Comparison of ENCODE assay signal across 13 mouse cellular contexts in genomic region chr1:64106127-64106526, GRCm38 (mm10). TPM values are rescaled to one million over a fixed set of nuclear protein-coding genes. Genes with fewer than 3 reads are reported as not detected.
A peak's percentile ranks its signal among the peaks of the same experiment; 100 is the strongest.
DNase-seq lines count a peak whose midpoint lies in the region; ATAC-seq and TF ChIP-seq lines count a peak whose summit lies in the region.
"Had no signal": no experiment of that assay in that cellular context is flagged by ENCODE, and none has a peak within 500 bp of the region (broad histone marks: within the 10 kb centered on the region; RNA-seq: fewer than 3 reads in every experiment).

No protein-coding gene starts in this region.

- H3K9ac ChIP-seq in heart, postnatal 0 days (replicated peaks; ENCODE audit: low read depth, low read length), result no peak overlapping the region
- H3K9ac ChIP-seq in intestine, embryonic 16.5 days (ENCODE audit: low read depth, low read length), result no peak overlapping the region
- H3K9ac ChIP-seq in stomach, embryonic 16.5 days (ENCODE audit: low read length), result no peak overlapping the region
- H3K9ac ChIP-seq: neural tube, embryonic 12.5 days had no signal

- H3K27me3 ChIP-seq in heart, postnatal 0 days (ENCODE audit: control insufficient read depth, insufficient read depth, low read length), result no peaks in the 10 kb centered on the region
- no peaks in the 10 kb centered on the region for H3K27me3 ChIP-seq in megakaryocyte, embryonic 14.5 days (replicated peaks)
- H3K27me3 ChIP-seq in intestine, embryonic 16.5 days (replicated peaks; ENCODE audit: control insufficient read depth, insufficient read depth, low read length), result no peaks in the 10 kb centered on the region
- no peaks in the 10 kb centered on the region for H3K27me3 ChIP-seq in stomach, embryonic 16.5 days (ENCODE audit: control insufficient read depth, insufficient read depth, low read length)
- H3K27me3 ChIP-seq: neural tube, embryonic 12.5 days had no signal

- TF ChIP-seq CTCF in heart, postnatal 0 days (IDR thresholded peaks at IDR 0.05; ENCODE audit: low read depth), result no peak

- no peak overlapping the region for H3K4me3 ChIP-seq in heart, postnatal 0 days (ENCODE audit: low read depth, low read length)
- H3K4me3 ChIP-seq in megakaryocyte, embryonic 14.5 days (replicated peaks), result peak overlapping the region; percentile 31
- H3K4me3 ChIP-seq in intestine, embryonic 16.5 days (ENCODE audit: low read length), result no peak overlapping the region
- no peak overlapping the region for H3K4me3 ChIP-seq in stomach, embryonic 16.5 days (replicated peaks; ENCODE audit: low read length)
- H3K4me3 ChIP-seq: neural tube, embryonic 12.5 days had no signal

- no peaks in the 10 kb centered on the region for H3K9me3 ChIP-seq in heart, postnatal 0 days (replicated peaks; ENCODE audit: control insufficient read depth, low read length)
- no peaks in the 10 kb centered on the region for H3K9me3 ChIP-seq in megakaryocyte, embryonic 14.5 days
- no peaks in the 10 kb centered on the region for H3K9me3 ChIP-seq in intestine, embryonic 16.5 days (ENCODE audit: control insufficient read depth, low read length)
- H3K9me3 ChIP-seq in stomach, embryonic 16.5 days (replicated peaks; ENCODE audit: control insufficient read depth, low read length), result no peaks in the 10 kb centered on the region
- H3K9me3 ChIP-seq: neural tube, embryonic 12.5 days had no signal

- 60% methylated on average over 5 of the region's 5 CpGs for WGBS in heart, postnatal 0 days
- 24% methylated on average over 5 of the region's 5 CpGs for WGBS in intestine, embryonic 16.5 days
- WGBS in stomach, embryonic 16.5 days, result 21% methylated on average over 5 of the region's 5 CpGs

- no peak for ATAC-seq in heart, postnatal 0 days (ENCODE audit: insufficient read depth, low read depth)
- ATAC-seq in megakaryocyte, adult 5-6 weeks (ENCODE audit: poor library complexity, severe bottlenecking), result no peak
- ATAC-seq in intestine, embryonic 16.5 days, result no peak
- no peak for ATAC-seq in stomach, embryonic 16.5 days (ENCODE audit: insufficient read depth, low FRiP score)
- ATAC-seq in monocyte, adult 5-6 weeks (replicated peaks; ENCODE audit: insufficient number of reproducible peaks, low FRiP score, low TSS enrichment, poor library complexity, severe bottlenecking), result no peak

- H3K36me3 ChIP-seq in heart, postnatal 0 days (replicated peaks; ENCODE audit: control insufficient read depth, insufficient read depth, low read length), result peaks cover 19% of the 10 kb centered on the region
- peaks cover 66% of the 10 kb centered on the region for H3K36me3 ChIP-seq in megakaryocyte, embryonic 14.5 days (replicated peaks; ENCODE audit: low read length)
- no peaks in the 10 kb centered on the region for H3K36me3 ChIP-seq in intestine, embryonic 16.5 days (ENCODE audit: control insufficient read depth, insufficient read depth, low read length)
- 0 out of 2 replicates have a peak, but pooled peaks cover 2% of the 10 kb centered on the region for H3K36me3 ChIP-seq in stomach, embryonic 16.5 days (ENCODE audit: control insufficient read depth, insufficient read depth, low read length)
- H3K36me3 ChIP-seq: neural tube, embryonic 12.5 days had no signal

- H3K27ac ChIP-seq in heart, postnatal 0 days (ENCODE audit: low read depth), result 0 out of 2 replicates have a peak overlapping the region, but pooled peaks have one; percentile 20
- H3K27ac ChIP-seq in intestine, embryonic 16.5 days (ENCODE audit: low read length), result peak overlapping the region; percentile 67
- H3K27ac ChIP-seq in stomach, embryonic 16.5 days (ENCODE audit: low read length), result peak overlapping the region; percentile 43; the same call in 1 of the 2 replicates
- H3K27ac ChIP-seq: neural tube, embryonic 12.5 days had no signal

- TF ChIP-seq EP300 in heart, postnatal 0 days (IDR thresholded peaks at IDR 0.05; ENCODE audit: low read depth), result no peak

- DNase-seq in heart, postnatal 0 days (ENCODE audit: low spot score), result no peak
- no peak for DNase-seq in heart, postnatal 14 days
- no peak for DNase-seq in frontal cortex, adult 2 months (ENCODE audit: extremely low spot score in 1 of 2, low spot score in 1 of 2)
- DNase-seq: adrenal gland, postnatal 25 days; kidney, adult 2 months; lung, adult 18-20 months; right cerebral cortex, postnatal 4 days had no signal

- H3K4me2 ChIP-seq in heart, postnatal 0 days (ENCODE audit: low read depth, low read length), result no peak overlapping the region
- H3K4me2 ChIP-seq in intestine, embryonic 16.5 days (ENCODE audit: low read depth, low read length), result no peak overlapping the region
- H3K4me2 ChIP-seq in stomach, embryonic 16.5 days (ENCODE audit: low read depth, low read length), result 0 out of 2 replicates have a peak overlapping the region, but pooled peaks have one; percentile 23
- H3K4me2 ChIP-seq: neural tube, embryonic 12.5 days had no signal

- intact Hi-C loops in heart, postnatal 14 days (cut with DNase I), result no loop called here

- H3K4me1 ChIP-seq in heart, postnatal 0 days (ENCODE audit: control insufficient read depth, insufficient read depth), result peaks cover 16% of the 10 kb centered on the region
- peaks cover 94% of the 10 kb centered on the region for H3K4me1 ChIP-seq in megakaryocyte, embryonic 14.5 days
- peaks cover 12% of the 10 kb centered on the region for H3K4me1 ChIP-seq in intestine, embryonic 16.5 days (ENCODE audit: control insufficient read depth, insufficient read depth, low read length)
- peaks cover 10% of the 10 kb centered on the region for H3K4me1 ChIP-seq in stomach, embryonic 16.5 days (ENCODE audit: control insufficient read depth, insufficient read depth, low read length)

RNA-seq across cellular contexts. Expression of gene Klf7, which starts 16.0 kb away (rescaled TPM):
- total RNA-seq in heart, postnatal 0 days (2014; rRNA removed; ENCODE audit: low replicate concordance), result 8.6 and 21.3 TPM in 2 replicates
- polyA plus RNA-seq in heart, postnatal 0 days (2015; fragmentation: Nextera tagmentation; extraction: Ambion mirVana), result 13.5 and 17.4 TPM in 2 replicates
- 10 to 100 TPM; 22.1 to 22.6 TPM for total RNA-seq in heart, postnatal 14 days (2021)
- 7.9 and 18.5 TPM in 2 replicates for polyA plus RNA-seq in megakaryocyte, embryonic 14.5 days (2012; ENCODE audit: insufficient read depth, low replicate concordance)
- 11.9 and 13.6 TPM in 2 replicates for total RNA-seq in megakaryocyte, adult 5-6 weeks (2015)
- 8.3 and 13.0 TPM in 2 replicates for total RNA-seq in megakaryocyte, adult 5-6 weeks (2017)
- polyA plus RNA-seq in intestine, embryonic 16.5 days (2015; fragmentation: Nextera tagmentation; extraction: Ambion mirVana), result 21.9 and 24.9 TPM in 2 replicates
- polyA plus RNA-seq in stomach, embryonic 16.5 days (2015; fragmentation: Nextera tagmentation; extraction: Ambion mirVana), result 22.9 and 25.4 TPM in 2 replicates
- total RNA-seq in monocyte, adult 5-6 weeks (2017), result 15.9 to 26.0 TPM (median 19.5 TPM) in 3 replicates
- polyA plus RNA-seq in frontal cortex, adult 2 months (2012; rRNA removed), result 18.2 and 19.2 TPM in 2 replicates
